Mouse (Mus musculus) bone marrow, adult 2 months (tissue): ENCODE measurements around the gene Sez6. TPM values are rescaled to one million over a fixed set of nuclear protein-coding genes. Genes with fewer than 3 reads are reported as not detected.

ENCODE experiments used
- H3K27ac ChIP-seq: fragments of 200-500 bp; 2 replicates; pipeline ENCODE4 v1.5.1; 2012; ENCODE audit warnings: low read depth, mild to moderate bottlenecking, control low read depth, inconsistent platforms, low read length; ENCODE audit not compliant: control insufficient read depth, poor library complexity, insufficient read depth
- H3K4me1 ChIP-seq: fragments of 200-500 bp; 2 replicates; pipeline ENCODE4 v1.6.1; 2011; ENCODE audit warnings: low read length; ENCODE audit not compliant: control insufficient read depth, insufficient read depth
- H3K4me3 ChIP-seq: fragments of 200-500 bp; replicated peaks from 2 replicates; pipeline ENCODE3; 2011; ENCODE audit warnings: mild to moderate bottlenecking, low read depth, low read length, control low read depth; ENCODE audit not compliant: control insufficient read depth
- CTCF ChIP-seq: fragments of 200-500 bp; IDR thresholded peaks from 2 replicates; pipeline ENCODE4 v1.5.1; 2011; ENCODE audit warnings: low read length, control low read depth; ENCODE audit not compliant: control insufficient read depth, insufficient read depth
- POLR2A ChIP-seq: fragments of 200-500 bp; IDR thresholded peaks from 2 replicates; pipeline ENCODE4 v1.6.1; 2011; ENCODE audit warnings: low read depth, mild to moderate bottlenecking, control low read depth, low read length, borderline replicate concordance; ENCODE audit not compliant: control insufficient read depth
- WGBS: fragments of 180-500 bp; shearing (Covaris S2); methylation state at CpG from one replicate; pipeline ENCODE4 v1.1.7; 2018; 5-methylcytosine and 5-hydroxymethylcytosine counted together
- polyA plus RNA-seq: library from polyadenylated mRNA; stranded (reverse); fragments of >200 nt; gene quantifications from 2 replicates; pipeline ENCODE4 v1.2.4, GENCODE M21; 2011; ENCODE audit warnings: low replicate concordance; ENCODE audit not compliant: missing spikeins, insufficient read depth, insufficient read length

Gene Sez6
- polyA plus RNA-seq, 1 experiment = 0.67 TPM

DNA sequence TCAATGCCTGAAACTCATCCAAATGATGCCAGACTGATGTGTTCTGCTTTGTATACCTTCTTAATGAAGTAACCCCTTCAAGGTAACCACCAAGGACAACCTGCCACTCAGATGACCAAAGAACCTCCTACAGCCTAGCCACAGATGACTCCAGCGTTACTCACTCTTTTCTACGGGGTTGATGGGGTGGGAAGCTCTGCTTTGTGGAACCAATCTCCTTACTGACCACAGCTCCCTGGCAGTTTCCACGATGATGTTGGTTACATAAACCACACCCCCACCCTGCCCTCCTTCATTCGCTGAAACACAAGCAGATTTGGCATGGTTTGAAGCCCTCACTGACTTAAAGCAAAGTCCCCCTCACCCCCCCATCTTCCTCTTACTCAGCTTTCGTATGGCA, 2.8 kb upstream of the Sez6 start:
- Histone ChIP-seq H3K27ac (no peak overlapping the region), H3K4me1 (no peaks in the 10 kb centered on the region), H3K4me3 (no peak overlapping the region)
- TF ChIP-seq CTCF = no peak
- no peak for TF ChIP-seq POLR2A
- WGBS = 26% methylated on average over 5 of the region's 5 CpGs

DNA sequence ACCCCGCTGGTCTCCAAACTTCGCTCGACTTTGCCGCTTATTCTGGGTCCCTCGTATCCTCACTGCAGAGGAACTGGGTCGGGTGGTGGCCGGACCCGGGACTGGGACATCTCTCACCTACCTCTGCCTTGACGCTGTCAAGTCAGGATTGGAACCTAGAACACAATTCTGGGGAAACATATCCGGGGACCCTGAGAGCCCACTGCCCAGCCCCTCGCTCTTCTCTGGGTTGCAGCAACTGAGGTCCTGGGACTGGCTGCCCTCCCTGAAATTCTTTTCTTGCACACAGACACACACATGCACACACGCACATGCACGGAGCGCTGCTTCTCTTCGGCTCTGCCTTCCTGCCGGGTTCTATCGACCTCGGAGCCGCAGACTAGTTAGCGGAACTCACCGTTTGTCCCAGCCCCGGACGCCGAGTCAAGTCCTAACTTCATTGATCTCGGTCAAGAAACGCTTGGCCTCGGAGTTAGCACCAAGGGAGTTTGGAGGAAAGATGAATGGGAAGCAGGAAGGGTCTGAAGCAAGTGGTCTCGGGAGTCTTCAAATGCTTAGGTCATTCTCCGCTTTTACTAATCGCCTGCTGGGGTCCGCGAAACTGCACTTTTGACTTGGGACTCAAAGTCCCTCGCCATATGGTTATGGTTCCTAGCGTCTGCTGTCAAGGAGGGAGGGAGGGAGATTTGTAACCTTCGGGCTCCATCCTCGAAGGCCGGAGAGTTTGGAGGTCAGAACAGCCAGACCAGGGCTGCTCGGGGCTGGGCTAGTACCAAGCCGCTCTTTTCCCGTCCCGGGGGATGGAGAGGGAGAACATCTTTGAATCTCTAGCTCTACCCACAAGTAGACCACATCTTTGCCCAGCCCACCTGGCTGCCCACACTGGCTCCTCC, 1.2 kb downstream of the Sez6 start:
- WGBS = 5% methylated on average over 41 of the region's 41 CpGs
- TF ChIP-seq POLR2A (no peak), CTCF (no peak)
- no peak overlapping the region for H3K4me3 ChIP-seq
- no peak overlapping the region for H3K27ac ChIP-seq
- no peaks in the 10 kb centered on the region for H3K4me1 ChIP-seq

GRCm38 (mm10) chr11:77932576-77932975, 2.0 kb downstream of the Sez6 start:
- 29% methylated on average over 5 of the region's 5 CpGs for WGBS
- TF ChIP-seq CTCF (no peak), POLR2A (no peak)

DNA sequence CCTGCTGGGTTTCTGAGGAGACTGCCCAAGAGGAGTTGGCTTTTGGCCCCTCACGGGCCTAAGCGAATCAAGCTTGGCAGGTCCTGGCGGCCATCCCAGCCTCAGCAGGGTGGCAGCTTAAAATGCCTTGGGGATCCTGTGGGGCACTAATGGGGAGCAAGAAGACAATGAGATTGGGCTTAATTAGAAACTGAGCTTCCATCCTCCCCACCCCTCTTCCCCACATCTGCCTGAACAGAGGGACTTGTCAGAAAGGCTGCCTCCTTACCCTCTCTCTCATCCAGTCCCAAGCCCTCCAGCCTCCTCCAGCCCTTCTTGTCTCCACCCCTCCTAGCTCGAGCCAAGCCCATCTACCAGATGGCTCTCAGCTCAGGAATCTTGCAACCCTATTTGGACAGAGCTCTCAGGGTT, 3.5 kb downstream of the Sez6 start:
- Histone ChIP-seq H3K4me3 (no peak overlapping the region), H3K27ac (no peak overlapping the region), H3K4me1 (no peaks in the 10 kb centered on the region)
- no peak for TF ChIP-seq POLR2A
- TF ChIP-seq CTCF = no peak
- 15% methylated on average over 4 of the region's 4 CpGs for WGBS

More at GRCm38 (mm10) chr11:77932576-77932975, 2.0 kb downstream of the Sez6 start:
- Histone ChIP-seq H3K4me1 (no peaks in the 10 kb centered on the region), H3K27ac (no peak overlapping the region), H3K4me3 (no peak overlapping the region)

GRCm38 (mm10) chr11:77934568-77935311, 4.1 kb downstream of the Sez6 start:
- Histone ChIP-seq H3K4me1 (no peaks in the 10 kb centered on the region), H3K27ac (no peak overlapping the region), H3K4me3 (no peak overlapping the region)
- WGBS = 58% methylated on average over 5 of the region's 5 CpGs
- TF ChIP-seq CTCF (no peak), POLR2A (no peak)

- WGBS = 20% methylated on average over 8 of the region's 8 CpGs
- TF ChIP-seq POLR2A = no peak
- TF ChIP-seq CTCF = no peak
- H3K4me1 ChIP-seq = no peaks in the 10 kb centered on the region
- H3K27ac ChIP-seq = no peak overlapping the region
- no peak overlapping the region for H3K4me3 ChIP-seq
Measured at GRCm38 (mm10) chr11:77936846-77937245, 6.2 kb downstream of the Sez6 start.

DNA sequence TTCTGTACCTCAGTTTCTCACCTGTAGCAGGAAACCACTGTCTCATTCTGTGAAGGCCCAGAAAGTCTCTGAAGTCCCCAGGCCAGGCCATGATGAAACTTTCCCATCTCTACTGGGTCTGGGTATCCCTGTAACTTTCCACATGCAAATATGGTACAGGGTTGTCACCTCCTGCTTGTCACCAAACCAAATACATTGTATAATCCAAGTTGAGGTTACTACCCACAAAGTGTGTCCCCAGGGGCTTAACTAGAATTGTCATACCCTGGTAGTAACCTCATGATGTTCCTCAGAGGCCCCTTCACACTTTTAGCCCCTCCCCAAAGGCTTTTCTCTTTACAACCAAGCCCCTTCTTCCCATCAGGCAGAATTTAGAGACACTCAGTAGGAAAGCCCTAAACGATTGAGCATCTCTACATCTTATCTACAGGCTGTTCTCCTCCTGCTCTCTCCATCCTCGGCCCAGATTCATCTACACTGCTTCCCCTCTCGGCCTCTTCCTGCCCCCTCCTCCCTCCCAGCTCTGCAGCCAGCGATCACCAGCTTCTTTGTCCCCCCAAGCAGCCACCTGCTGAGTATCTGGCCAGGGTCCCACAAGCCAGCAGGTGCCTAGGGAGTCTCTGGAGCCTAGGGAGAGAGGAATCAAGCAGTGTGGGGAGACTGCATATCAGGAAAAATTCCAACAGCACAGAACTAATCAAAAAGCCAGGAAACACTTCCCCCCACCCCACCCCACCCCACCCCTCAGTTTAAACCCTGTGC, 7.2 kb downstream of the Sez6 start:
- TF ChIP-seq POLR2A = no peak
- TF ChIP-seq CTCF = no peak
- Histone ChIP-seq H3K4me3 (no peak overlapping the region), H3K27ac (no peak overlapping the region), H3K4me1 (no peaks in the 10 kb centered on the region)
- whole genome bisulfite sequencing = 17% methylated on average over 4 of the region's 4 CpGs

GRCm38 (mm10) chr11:77942230-77942629, 11.6 kb downstream of the Sez6 start:
- 48% methylated on average over 5 of the region's 5 CpGs for WGBS
- TF ChIP-seq CTCF (no peak), POLR2A (no peak)

More at GRCm38 (mm10) chr11:77942230-77942629, 11.6 kb downstream of the Sez6 start:
- Histone ChIP-seq H3K4me3 (no peak overlapping the region), H3K4me1 (no peaks in the 10 kb centered on the region), H3K27ac (no peak overlapping the region)
